Mouse (Mus musculus) c-Kit-positive CD71-positive TER-119-positive erythroid progenitor cells, embryonic 14.5 days (primary cell): ENCODE measurements around the gene Abcb1a.
A peak's percentile ranks its signal among the peaks of the same experiment; 100 is the strongest.

Experiments
- DNase-seq: peaks from one replicate; pipeline ENCODE4 v3.0.0-alpha.2; 2013; ENCODE audit warnings: low spot score

Abcb1a gene

GRCm38 (mm10) chr5:8659911-8660737 lies at the start of gene Abcb1a:
TSS of gene Abcb1a (plus strand) at chr5:8660077.
- DNase-seq, result no peak

GRCm38 (mm10) chr5:8622071-8622595 lies 37.7 kb upstream of the Abcb1a start:
- no peak for DNase-seq

GRCm38 (mm10) chr5:8622596-8623231 lies 37.2 kb upstream of the Abcb1a start, which contains the start of gene Rundc3b:
TSS of gene Rundc3b (minus strand) at chr5:8622952.
- DNase-seq, result peak; percentile 31

- no peak for DNase-seq
Measured at GRCm38 (mm10) chr5:8632901-8633300, 27.0 kb upstream of the Abcb1a start.

GRCm38 (mm10) chr5:8634489-8634975 lies 25.3 kb upstream of the Abcb1a start:
- no peak for DNase-seq

GRCm38 (mm10) chr5:8648300-8648699 lies 11.6 kb upstream of the Abcb1a start:
- DNase-seq, result no peak

GRCm38 (mm10) chr5:8648774-8649173 lies 11.1 kb upstream of the Abcb1a start:
- DNase-seq, result no peak

GRCm38 (mm10) chr5:8652085-8652484 lies 7.8 kb upstream of the Abcb1a start:
- no peak for DNase-seq

GRCm38 (mm10) chr5:8660738-8661151 lies 868 bp downstream of the Abcb1a start:
- no peak for DNase-seq

GRCm38 (mm10) chr5:8664678-8665077 lies 4.8 kb downstream of the Abcb1a start:
- DNase-seq, result no peak

- DNase-seq, result no peak
Measured at GRCm38 (mm10) chr5:8667758-8668474, 8.0 kb downstream of the Abcb1a start.

GRCm38 (mm10) chr5:8669606-8670005 lies 9.7 kb downstream of the Abcb1a start:
- DNase-seq, result no peak

- DNase-seq, result no peak
Measured at GRCm38 (mm10) chr5:8675262-8675951, 15.5 kb downstream of the Abcb1a start.

- no peak for DNase-seq
Measured at GRCm38 (mm10) chr5:8675952-8676262, 16.0 kb downstream of the Abcb1a start.

- DNase-seq, result no peak
Measured at GRCm38 (mm10) chr5:8681166-8681565, 21.3 kb downstream of the Abcb1a start.

GRCm38 (mm10) chr5:8683686-8684085 lies 23.8 kb downstream of the Abcb1a start:
- no peak for DNase-seq

- DNase-seq, result no peak
Measured at GRCm38 (mm10) chr5:8686071-8686470, 26.2 kb downstream of the Abcb1a start.

GRCm38 (mm10) chr5:8687550-8687949 lies 27.7 kb downstream of the Abcb1a start:
- no peak for DNase-seq

GRCm38 (mm10) chr5:8716061-8716460 lies 56.2 kb downstream of the Abcb1a start:
- DNase-seq, result no peak

GRCm38 (mm10) chr5:8719556-8719955 lies 59.7 kb downstream of the Abcb1a start:
- no peak for DNase-seq

- no peak for DNase-seq
Measured at GRCm38 (mm10) chr5:8722224-8722623, 62.3 kb downstream of the Abcb1a start.

- no peak for DNase-seq
Measured at GRCm38 (mm10) chr5:8722867-8723266, 63.0 kb downstream of the Abcb1a start.
